Mouse (Mus musculus): ENCODE results near the gene Styk1.

DNA sequence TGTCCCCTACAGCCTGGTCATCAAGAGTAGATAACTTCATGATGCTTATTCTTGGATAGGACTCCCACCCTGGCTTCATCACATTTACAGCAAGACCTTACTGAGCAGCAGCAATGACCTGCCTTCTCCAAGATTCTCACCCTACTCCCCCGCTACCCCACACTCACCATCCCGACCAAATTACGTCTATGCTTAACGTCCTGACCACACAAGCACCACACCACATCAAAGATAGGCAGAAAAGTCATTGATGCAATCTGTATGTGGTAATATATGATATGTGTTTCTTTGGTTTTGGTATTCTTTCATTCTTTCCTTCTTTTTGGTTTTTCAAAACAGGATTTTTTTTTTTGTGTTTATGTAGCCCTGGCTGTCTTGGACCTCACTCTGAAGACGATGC lies 19.8 kb upstream of the Styk1 start:
- TF ChIP-seq CTCF (conservative IDR thresholded peaks at IDR 0.05; ENCODE audit: low read length) = no peak
- no peak for TF ChIP-seq NANOG (IDR thresholded peaks at IDR 0.05; ENCODE audit: borderline replicate concordance, low read length)
- TF ChIP-seq POU5F1 (IDR thresholded peaks at IDR 0.05; ENCODE audit: borderline replicate concordance, low read length) = no peak
